Mouse (Mus musculus) forebrain, embryonic 12.5 days (tissue): Measurements from ENCODE around the gene Tgfb1. TPM values are rescaled to one million over a fixed set of nuclear protein-coding genes. Genes with fewer than 3 reads are reported as not detected.

Source experiments
- polyA plus RNA-seq: library from polyadenylated mRNA; unstranded; fragments of >200 nt; fragmentation: Nextera tagmentation; extraction: Ambion mirVana; gene quantifications from 2 replicates; pipeline ENCODE4 v1.2.1, GENCODE M21; 2016

Gene Tgfb1
- polyA plus RNA-seq, 1 experiment from 2014 or later, result 1.3 TPM

Other genes starting within 250 kb of the Tgfb1 start
- 0.23 and 0.51 TPM in 2 replicates for gene Ceacam1, start 209.4 kb upstream of the Tgfb1 start, polyA plus RNA-seq
- not detected in 2 replicates for gene Ceacam2, start 147.1 kb upstream of the Tgfb1 start, polyA plus RNA-seq
- gene Erich4, start 71.1 kb upstream of the Tgfb1 start, polyA plus RNA-seq, result not detected in 2 replicates
- 24.0 and 25.1 TPM in 2 replicates for gene Dmac2, start 67.6 kb upstream of the Tgfb1 start, polyA plus RNA-seq
- gene B3gnt8, start 60.3 kb upstream of the Tgfb1 start, polyA plus RNA-seq, result 0.70 and 0.79 TPM in 2 replicates
- gene Bckdha, start 28.0 kb upstream of the Tgfb1 start, polyA plus RNA-seq, result 36.1 and 38.1 TPM in 2 replicates
- 49.8 and 51.1 TPM in 2 replicates for gene Exosc5, start 27.8 kb upstream of the Tgfb1 start, polyA plus RNA-seq
- gene Tmem91, start 11.8 kb upstream of the Tgfb1 start, polyA plus RNA-seq, result 3.2 and 4.0 TPM in 2 replicates
- gene B9d2, start 6.2 kb upstream of the Tgfb1 start, polyA plus RNA-seq, result 31.3 and 31.6 TPM in 2 replicates
- 29.0 and 35.7 TPM in 2 replicates for gene Ccdc97, start 32.1 kb downstream of the Tgfb1 start, polyA plus RNA-seq
- 78.4 and 86.0 TPM in 2 replicates for gene Hnrnpul1, start 67.8 kb downstream of the Tgfb1 start, polyA plus RNA-seq
- 31.0 and 33.6 TPM in 2 replicates for gene Axl, start 101.7 kb downstream of the Tgfb1 start, polyA plus RNA-seq
- gene Cyp2s1, start 129.9 kb downstream of the Tgfb1 start, polyA plus RNA-seq, result 0.51 and 0.55 TPM in 2 replicates
- gene Cyp2b10, start 210.6 kb downstream of the Tgfb1 start, polyA plus RNA-seq, result not detected in 2 replicates